Mouse (Mus musculus): ENCODE results near the gene Hs6st3.
"Not testable (repeated sequence)": the region's sequence is repeated elsewhere in the genome, so short reads cannot be mapped to it uniquely, and the experiment has no call there.

Gene Hs6st3

GRCm38 (mm10) chr14:119451594-119451993 is 313.5 kb downstream of the Hs6st3 start:
- in situ Hi-C loops (cut with MboI), result no loop called here

- in situ Hi-C loops (cut with MboI), result no loop called here
Observed at GRCm38 (mm10) chr14:119452382-119452781, 314.2 kb downstream of the Hs6st3 start.

- in situ Hi-C loops (cut with MboI), result no loop called here
Observed at GRCm38 (mm10) chr14:119452797-119453196, 314.7 kb downstream of the Hs6st3 start.

GRCm38 (mm10) chr14:119464308-119464707 is 326.2 kb downstream of the Hs6st3 start:
- in situ Hi-C loops (cut with MboI), result no loop called here

GRCm38 (mm10) chr14:119464883-119465282 is 326.7 kb downstream of the Hs6st3 start:
- in situ Hi-C loops (cut with MboI), result no loop called here

GRCm38 (mm10) chr14:119466899-119467588 is 328.9 kb downstream of the Hs6st3 start:
- in situ Hi-C loops (cut with MboI), result no loop called here

DNA sequence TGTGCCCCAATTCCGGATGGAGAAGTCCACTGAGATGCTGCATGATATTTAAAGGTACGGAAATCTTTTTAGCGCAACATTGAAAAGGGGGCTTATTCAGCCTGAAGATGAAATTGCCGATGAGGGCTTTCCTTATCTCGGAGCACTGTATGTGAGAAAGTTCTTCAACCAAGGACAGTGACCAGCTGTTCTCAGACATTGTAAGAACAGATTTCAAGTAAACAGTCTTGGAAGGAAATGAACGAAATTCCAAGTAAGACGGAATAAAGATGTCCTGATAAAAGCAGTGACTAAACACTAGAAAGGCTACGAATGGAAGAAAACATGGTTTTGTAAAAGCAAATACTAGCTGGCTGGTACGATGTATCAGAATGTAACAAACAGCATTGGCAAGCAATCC is 338.4 kb downstream of the Hs6st3 start:
- in situ Hi-C loops (cut with MboI), result no loop called here

GRCm38 (mm10) chr14:119477836-119478235 is 339.7 kb downstream of the Hs6st3 start:
- in situ Hi-C loops (cut with MboI), result no loop called here

DNA sequence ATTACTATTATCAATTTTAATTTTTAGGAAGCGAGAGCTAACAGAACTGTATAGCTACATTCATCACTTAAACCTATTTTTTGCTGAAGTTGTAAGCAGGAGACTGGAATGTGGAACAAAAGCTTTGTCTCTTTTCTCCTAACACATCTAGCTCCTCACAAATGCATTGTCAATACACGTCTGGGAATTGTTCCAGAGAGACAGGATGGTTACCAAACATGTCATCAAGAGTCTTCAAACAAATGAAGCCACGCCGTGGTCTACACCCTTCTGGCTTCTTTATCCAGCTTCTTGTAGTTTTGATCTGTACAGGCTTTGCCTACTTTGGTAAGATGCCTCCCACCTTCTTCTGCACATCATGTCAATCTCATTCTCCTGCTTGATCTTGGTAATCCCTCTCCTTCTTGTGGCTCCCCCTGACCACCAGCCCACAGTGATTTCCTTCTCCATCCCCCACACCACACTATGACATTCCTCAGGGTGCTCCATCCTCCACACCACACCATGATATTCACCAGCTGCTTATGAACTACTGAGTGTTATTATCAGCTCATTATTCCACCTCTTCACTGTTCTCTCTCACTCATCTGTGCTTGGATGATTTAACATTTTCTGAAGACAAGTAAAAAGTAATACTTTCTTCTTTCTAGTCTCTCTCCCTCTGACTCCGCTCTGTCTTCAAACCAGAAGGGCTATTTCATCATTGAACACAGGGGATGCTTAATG is 351.0 kb downstream of the Hs6st3 start:
- in situ Hi-C loops (cut with MboI), result no loop called here

- in situ Hi-C loops (cut with MboI), result no loop called here
Observed at GRCm38 (mm10) chr14:119520632-119521031, 382.5 kb downstream of the Hs6st3 start.

GRCm38 (mm10) chr14:119521056-119521455 is 382.9 kb downstream of the Hs6st3 start:
- in situ Hi-C loops (cut with MboI), result no loop called here

DNA sequence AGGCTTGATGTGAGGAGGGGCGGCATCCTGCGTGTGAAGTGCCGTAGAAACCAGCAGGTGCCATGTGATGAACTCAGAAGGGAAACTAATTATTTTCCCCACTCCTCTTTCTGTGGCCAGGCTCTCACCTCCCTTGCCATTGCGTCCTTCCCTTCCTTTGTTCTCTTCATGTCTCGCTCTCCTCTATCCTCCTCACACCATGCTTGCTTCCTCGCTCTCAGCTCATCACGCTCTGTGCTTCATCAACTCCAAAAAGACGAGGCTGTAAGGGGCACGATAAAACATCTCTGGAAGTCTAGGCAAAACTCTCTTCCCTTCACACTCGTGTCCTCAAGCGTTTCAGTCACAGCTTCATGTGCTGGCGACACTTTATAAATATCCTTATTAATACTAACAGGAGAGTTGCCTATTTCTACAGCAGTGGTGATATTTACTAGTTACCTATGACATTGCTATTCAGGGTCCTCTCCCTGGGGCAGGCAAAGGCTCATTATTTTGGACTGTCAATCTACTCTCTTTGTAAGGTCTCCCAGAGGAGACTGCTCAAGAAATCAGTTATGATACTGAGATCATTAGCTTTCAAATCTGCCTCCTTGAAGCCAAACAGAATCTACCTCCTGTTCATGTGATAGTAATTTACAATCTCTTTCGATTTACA is 394.9 kb downstream of the Hs6st3 start:
- in situ Hi-C loops (cut with MboI), result no loop called here

GRCm38 (mm10) chr14:119540505-119540904 is 402.4 kb downstream of the Hs6st3 start:
- in situ Hi-C loops (cut with MboI), result no loop called here

DNA sequence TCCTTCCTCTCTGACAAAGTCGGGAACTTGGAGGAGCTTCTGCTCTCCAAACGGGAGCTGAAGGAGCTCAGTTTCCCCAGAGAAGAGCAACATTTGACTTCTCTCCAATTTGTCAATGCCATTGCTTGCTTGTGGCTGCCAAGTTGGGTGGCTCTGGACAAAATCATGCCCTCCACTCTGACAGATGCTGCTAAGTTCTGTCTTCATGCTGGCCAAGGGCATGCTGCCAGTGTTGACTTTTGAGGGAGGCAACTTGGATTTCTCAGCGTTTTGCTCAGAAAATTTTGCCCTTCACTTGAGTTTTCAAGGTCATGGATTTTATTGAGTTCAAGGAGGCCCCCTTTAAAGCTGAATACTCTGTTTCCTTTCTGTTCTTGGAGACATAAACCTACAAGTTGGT is 406.5 kb downstream of the Hs6st3 start:
- in situ Hi-C loops (cut with MboI), result no loop called here

DNA sequence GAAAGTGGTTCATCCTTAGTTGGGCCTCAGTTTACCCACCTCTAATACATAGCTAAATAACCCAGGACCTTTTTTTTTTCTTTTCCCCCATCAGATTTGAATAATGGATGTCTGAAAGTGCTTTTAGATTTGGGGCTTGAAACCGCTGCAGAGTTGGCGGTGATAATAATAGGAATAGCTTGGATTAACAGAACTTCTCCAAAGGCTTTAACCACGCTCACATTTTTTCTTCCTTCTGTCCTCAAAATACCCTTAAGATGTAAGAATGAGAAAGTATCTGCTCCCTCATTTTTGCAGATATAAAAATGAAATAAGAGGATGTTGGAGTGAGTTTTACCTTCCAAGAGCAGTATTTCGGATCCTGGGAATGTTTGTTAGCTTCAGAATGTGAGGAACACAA is 420.2 kb downstream of the Hs6st3 start:
- in situ Hi-C loops (cut with MboI), result no loop called here

GRCm38 (mm10) chr14:119582039-119582508 is 443.9 kb downstream of the Hs6st3 start:
- in situ Hi-C loops (cut with MboI), result no loop called here

- in situ Hi-C loops (cut with MboI), result no loop called here
Observed at GRCm38 (mm10) chr14:119585069-119585468, 446.9 kb downstream of the Hs6st3 start.

DNA sequence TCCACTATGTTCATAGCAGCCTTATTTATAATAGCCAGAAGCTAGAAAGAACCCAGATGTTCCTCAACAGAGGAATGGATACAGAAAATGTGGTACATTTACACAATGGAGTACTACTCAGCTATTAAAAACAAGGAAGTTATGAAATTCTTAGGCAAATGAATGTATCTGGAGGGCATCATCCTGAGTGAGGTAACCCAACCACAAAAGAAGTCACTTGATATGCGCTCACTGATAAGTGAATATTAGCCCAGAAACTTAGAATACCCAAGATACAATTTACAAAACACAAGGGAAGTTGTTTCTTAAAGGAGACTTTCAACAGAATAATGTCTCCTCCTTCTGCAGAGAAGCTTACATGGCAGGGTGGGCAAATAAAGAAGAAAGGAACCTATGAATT is 449.2 kb downstream of the Hs6st3 start:
- in situ Hi-C loops (cut with MboI), result not testable (repeated sequence)

GRCm38 (mm10) chr14:119604327-119604726 is 466.2 kb downstream of the Hs6st3 start:
- in situ Hi-C loops (cut with MboI), result no loop called here

- in situ Hi-C loops (cut with MboI), result no loop called here
Observed at GRCm38 (mm10) chr14:119612793-119613192, 474.7 kb downstream of the Hs6st3 start.

- in situ Hi-C loops (cut with MboI), result no loop called here
Observed at GRCm38 (mm10) chr14:119629127-119629526, 491.0 kb downstream of the Hs6st3 start.

DNA sequence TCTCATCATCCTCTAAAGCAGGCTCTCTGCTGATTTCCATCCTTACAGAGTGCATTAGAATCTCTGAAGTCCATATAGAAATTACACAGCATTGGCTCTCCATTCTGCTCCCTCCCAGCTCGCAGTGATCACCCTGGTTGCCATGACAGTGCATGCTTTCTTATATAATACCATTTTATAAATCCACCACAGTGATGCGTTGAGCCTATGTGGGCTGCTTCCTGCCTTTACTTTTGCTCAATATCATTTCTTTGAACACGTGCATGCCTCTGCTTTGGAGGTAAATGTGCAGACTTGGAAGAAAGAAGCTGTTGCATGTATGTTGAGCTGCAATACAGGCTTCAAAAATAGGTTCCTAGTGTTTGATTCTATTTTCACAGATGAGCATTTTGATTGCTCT is 494.9 kb downstream of the Hs6st3 start:
- in situ Hi-C loops (cut with MboI), result no loop called here

DNA sequence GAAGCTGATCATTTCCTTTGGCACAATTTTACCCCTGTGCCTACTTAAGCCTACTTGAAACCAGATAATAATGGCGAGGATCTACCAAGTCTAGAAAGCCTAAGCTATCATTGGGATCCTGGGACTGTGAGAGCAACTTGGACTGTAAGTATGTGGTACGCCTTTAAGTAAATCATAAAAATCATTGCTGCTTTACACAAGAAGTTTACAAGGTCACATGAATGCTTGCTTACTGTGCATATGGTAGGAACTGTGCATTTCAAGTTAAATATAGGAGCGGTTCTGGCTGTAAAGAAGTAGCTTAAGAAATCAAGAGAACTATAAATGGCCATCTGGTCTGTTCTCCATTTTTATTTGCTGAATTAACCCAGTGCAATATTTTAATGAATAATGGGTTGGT is 495.5 kb downstream of the Hs6st3 start:
- in situ Hi-C loops (cut with MboI), result no loop called here
